In the genomic region with DNA sequence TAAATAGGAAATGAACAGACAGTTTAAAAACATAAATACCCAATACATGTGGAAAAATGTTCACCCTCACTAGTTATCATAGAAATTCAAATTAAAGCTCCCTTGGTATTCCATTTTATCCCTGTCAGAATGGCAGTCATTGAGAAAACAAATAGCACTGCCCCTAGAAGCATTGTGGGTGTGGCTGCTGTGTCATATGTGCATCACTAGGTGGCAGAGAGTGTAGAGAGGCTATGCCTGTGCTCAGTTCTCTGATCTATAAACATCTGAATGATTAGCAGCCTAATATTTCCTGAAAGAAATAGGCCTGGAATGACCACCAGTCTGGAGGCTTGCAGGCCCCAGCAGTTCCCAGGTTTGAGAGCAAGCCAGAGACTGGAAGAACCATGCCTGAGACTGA, we compare ENCODE assay signal across 21 mouse cellular contexts.
DNase-seq lines count a peak whose midpoint lies in the region; TF ChIP-seq lines count a peak whose summit lies in the region.
"Had no signal": no experiment of that assay in that cellular context is flagged by ENCODE, and none has a peak within 500 bp of the region (broad histone marks: within the 10 kb centered on the region; RNA-seq: fewer than 3 reads in every experiment).

No protein-coding gene starts in this region.

- H3K4me3 ChIP-seq in left cerebral cortex, adult 2 months, result no peak overlapping the region
- H3K4me3 ChIP-seq: embryonic facial prominence, embryonic 15.5 days; forebrain, embryonic 10.5 days; heart, embryonic 12.5 days; limb, embryonic 15.5 days; megakaryocyte, embryonic 14.5 days; midbrain, embryonic 15.5 days; stomach, embryonic 15.5 days had no signal

- DNase-seq in heart, adult 11 months, result peak; percentile 60
- DNase-seq in heart, postnatal 14 days, result no peak
- DNase-seq in left cerebral cortex, adult 2 months (ENCODE audit: extremely low spot score in 1 of 2, low spot score in 2 of 2), result no peak
- no peak for DNase-seq in left cerebral cortex, postnatal 25 days (ENCODE audit: low spot score in 2 of 2)
- peak; percentile 27 for DNase-seq in thymus, postnatal 4 days
- DNase-seq in thymus, postnatal 25 days, result no peak
- no peak for DNase-seq in left cerebral cortex, adult 8-10 months (ENCODE audit: low spot score in 2 of 2)
- DNase-seq in frontal cortex, adult 2 months (ENCODE audit: extremely low spot score in 1 of 2, low spot score in 1 of 2), result no peak
- DNase-seq: cerebellum, adult 9-11 months; embryo, embryonic 11 days; gastrocnemius, postnatal 14 days; heart, postnatal 4 days; kidney, postnatal 10 days; lung, adult 18-20 months had no signal

- intact Hi-C loops in heart, postnatal 14 days (cut with DNase I), result no loop called here
- intact Hi-C loops in left cerebral cortex, adult 2 months (cut with DNase I), result no loop called here
- intact Hi-C loops in left cerebral cortex, postnatal 25 days (cut with DNase I), result loop anchor here (10.0 kb wide), 1 partner anchor 171 kb away; no protein-coding TSS in a partner anchor

- H3K27ac ChIP-seq in left cerebral cortex, adult 2 months, result no peak overlapping the region
- H3K27ac ChIP-seq: embryonic facial prominence, embryonic 15.5 days; forebrain, embryonic 10.5 days; limb, embryonic 15.5 days; midbrain, embryonic 15.5 days; stomach, embryonic 15.5 days had no signal

- TF ChIP-seq CTCF in left cerebral cortex, adult 2 months (IDR thresholded peaks at IDR 0.05), result peak; percentile 11

Comparison
In these comparisons a context has a peak if more than half of its experiments do, and no peak if none do; other contexts are left out.
1. DNase-seq: peak in heart, adult 11 months (single experiment) and thymus, postnatal 4 days (single experiment); none in heart, postnatal 14 days (0 of 2), left cerebral cortex, adult 2 months (0 of 2), left cerebral cortex, postnatal 25 days (0 of 2), thymus, postnatal 25 days (single experiment), left cerebral cortex, adult 8-10 months (0 of 2) and frontal cortex, adult 2 months (0 of 2).